Mouse (Mus musculus): ENCODE data around the gene Crispld2.

GRCm38 (mm10) chr8:120015916-120016315 lies 23.7 kb downstream of the Crispld2 start:
- TF ChIP-seq CTCF (IDR thresholded peaks at IDR 0.05; ENCODE audit: borderline replicate concordance, insufficient read depth, low read depth, low read length) (no peak), POLR2A (IDR thresholded peaks at IDR 0.05; ENCODE audit: borderline replicate concordance, insufficient read depth, low read length) (no peak)

Measured in cerebellum, adult 2 months (tissue).